Mouse (Mus musculus) midbrain, embryonic 10.5 days (tissue): ENCODE data around the gene Gm2a. TPM values are rescaled to one million over a fixed set of nuclear protein-coding genes. Genes with fewer than 3 reads are reported as not detected.

Source experiments
- DNase-seq: peaks from one replicate; pipeline ENCODE4 v3.0.0-alpha.2; 2017; ENCODE audit warnings: low spot score
- H3K27ac ChIP-seq: fragments of 300-500 bp; sonication (generic); replicated peaks from 2 replicates; pipeline ENCODE4 v1.5.1; 2016; ENCODE audit warnings: mild to moderate bottlenecking
- H3K27me3 ChIP-seq: fragments of 300-500 bp; sonication (generic); 2 replicates; pipeline ENCODE4 v1.6.1; 2016; ENCODE audit warnings: low read depth, mild to moderate bottlenecking; ENCODE audit not compliant: poor library complexity, severe bottlenecking
- H3K36me3 ChIP-seq: fragments of 300-500 bp; sonication (generic); 2 replicates; pipeline ENCODE4 v1.6.1; 2016; ENCODE audit warnings: mild to moderate bottlenecking, moderate library complexity
- H3K4me1 ChIP-seq: fragments of 300-500 bp; sonication (generic); 2 replicates; pipeline ENCODE4 v1.6.1; 2016
- H3K4me3 ChIP-seq: fragments of 300-500 bp; sonication (generic); 2 replicates; pipeline ENCODE4 v1.5.1; 2016; ENCODE audit warnings: mild to moderate bottlenecking, moderate library complexity
- H3K9me3 ChIP-seq: fragments of 300-500 bp; sonication (generic); replicated peaks from 2 replicates; pipeline ENCODE4 v1.6.1; 2016; ENCODE audit warnings: mild to moderate bottlenecking
- WGBS: fragments of 180-500 bp; shearing (Covaris S2); methylation state at CpG from one replicate; pipeline ENCODE4 v1.1.7; 2016; 5-methylcytosine and 5-hydroxymethylcytosine counted together
- polyA plus RNA-seq: library from polyadenylated mRNA; unstranded; fragments of >200 nt; fragmentation: Nextera tagmentation; extraction: Ambion mirVana; gene quantifications from 2 replicates; pipeline ENCODE4 v1.2.1, GENCODE M21; 2016

Gene Gm2a
- 9.3 and 11.9 TPM in 2 replicates for polyA plus RNA-seq

GRCm38 (mm10) chr11:55097463-55098188, at the start of gene Gm2a:
TSS of gene Gm2a (plus strand) at chr11:55098115.
- H3K4me1 ChIP-seq, result peaks cover 24% of the 10 kb centered on the region
- no peaks in the 10 kb centered on the region for H3K9me3 ChIP-seq
- peaks cover 11% of the 10 kb centered on the region; the same call in 1 of the 2 replicates for H3K27me3 ChIP-seq
- peak; percentile 98 for DNase-seq
- 2% methylated on average over 45 of the region's 45 CpGs for whole genome bisulfite sequencing
- no peaks in the 10 kb centered on the region for H3K36me3 ChIP-seq
- peak within 1 kb of the TSS; percentile 70 for H3K4me3 ChIP-seq
- H3K27ac ChIP-seq, result peak within 1 kb of the TSS; percentile 83

GRCm38 (mm10) chr11:55050837-55051510, 46.9 kb upstream of the Gm2a start:
- Histone ChIP-seq H3K9me3 (no peaks in the 10 kb centered on the region), H3K27me3 (no peaks in the 10 kb centered on the region), H3K4me1 (no peaks in the 10 kb centered on the region), H3K4me3 (no peak overlapping the region), H3K36me3 (no peaks in the 10 kb centered on the region), H3K27ac (no peak overlapping the region)
- 82% methylated on average over 7 of the region's 7 CpGs for WGBS
- DNase-seq, result no peak

- no peak overlapping the region for H3K27ac ChIP-seq
- H3K27me3 ChIP-seq, result no peaks in the 10 kb centered on the region
- H3K36me3 ChIP-seq, result no peaks in the 10 kb centered on the region
- no peaks in the 10 kb centered on the region for H3K9me3 ChIP-seq
- no peak overlapping the region for H3K4me3 ChIP-seq
- DNase-seq, result no peak
- no peaks in the 10 kb centered on the region for H3K4me1 ChIP-seq
- WGBS, result 82% methylated on average over 3 of the region's 3 CpGs
Observed at GRCm38 (mm10) chr11:55057511-55057910, 40.4 kb upstream of the Gm2a start.

GRCm38 (mm10) chr11:55060802-55061201, 37.1 kb upstream of the Gm2a start:
- H3K4me3 ChIP-seq, result no peak overlapping the region
- H3K36me3 ChIP-seq, result no peaks in the 10 kb centered on the region
- DNase-seq, result no peak
- H3K27ac ChIP-seq, result no peak overlapping the region
- no peaks in the 10 kb centered on the region for H3K4me1 ChIP-seq
- H3K27me3 ChIP-seq, result no peaks in the 10 kb centered on the region
- no peaks in the 10 kb centered on the region for H3K9me3 ChIP-seq
- WGBS, result 94% methylated on average over 5 of the region's 5 CpGs

GRCm38 (mm10) chr11:55062856-55063255, 35.1 kb upstream of the Gm2a start:
- H3K36me3 ChIP-seq, result no peaks in the 10 kb centered on the region
- no peaks in the 10 kb centered on the region for H3K27me3 ChIP-seq
- DNase-seq, result no peak
- no peaks in the 10 kb centered on the region for H3K9me3 ChIP-seq
- H3K27ac ChIP-seq, result no peak overlapping the region
- no peak overlapping the region for H3K4me3 ChIP-seq
- WGBS, result 79% methylated on average over 5 of the region's 5 CpGs
- H3K4me1 ChIP-seq, result peaks cover 5% of the 10 kb centered on the region; the same call in 1 of the 2 replicates

GRCm38 (mm10) chr11:55066921-55067320, 31.0 kb upstream of the Gm2a start:
- H3K27me3 ChIP-seq, result no peaks in the 10 kb centered on the region
- H3K4me1 ChIP-seq, result peaks cover 9% of the 10 kb centered on the region; the same call in 1 of the 2 replicates
- 70% methylated on average over 4 of the region's 4 CpGs for WGBS
- DNase-seq, result no peak
- no peak overlapping the region for H3K4me3 ChIP-seq
- H3K9me3 ChIP-seq, result no peaks in the 10 kb centered on the region
- no peaks in the 10 kb centered on the region for H3K36me3 ChIP-seq
- H3K27ac ChIP-seq, result no peak overlapping the region

GRCm38 (mm10) chr11:55069023-55069422, 28.9 kb upstream of the Gm2a start:
- no peak for DNase-seq
- Histone ChIP-seq H3K36me3 (no peaks in the 10 kb centered on the region), H3K27me3 (no peaks in the 10 kb centered on the region), H3K4me1 (peaks cover 9% of the 10 kb centered on the region; the same call in 1 of the 2 replicates), H3K9me3 (no peaks in the 10 kb centered on the region), H3K27ac (no peak overlapping the region), H3K4me3 (no peak overlapping the region)
- WGBS, result 44% methylated on average over 2 of the region's 2 CpGs

GRCm38 (mm10) chr11:55071344-55071743, 26.6 kb upstream of the Gm2a start:
- Histone ChIP-seq H3K4me1 (peaks cover 9% of the 10 kb centered on the region; the same call in 1 of the 2 replicates), H3K36me3 (no peaks in the 10 kb centered on the region), H3K9me3 (no peaks in the 10 kb centered on the region), H3K4me3 (no peak overlapping the region), H3K27me3 (peaks cover 4% of the 10 kb centered on the region), H3K27ac (no peak overlapping the region)
- 88% methylated on average over 5 of the region's 5 CpGs for WGBS
- DNase-seq, result no peak

GRCm38 (mm10) chr11:55072467-55072866, 25.4 kb upstream of the Gm2a start:
- 86% methylated on average over 8 of the region's 8 CpGs for WGBS
- peaks cover 10% of the 10 kb centered on the region for H3K4me1 ChIP-seq
- H3K36me3 ChIP-seq, result no peaks in the 10 kb centered on the region
- no peak for DNase-seq
- peaks cover 15% of the 10 kb centered on the region for H3K27me3 ChIP-seq
- H3K9me3 ChIP-seq, result no peaks in the 10 kb centered on the region
- no peak overlapping the region for H3K4me3 ChIP-seq
- no peak overlapping the region for H3K27ac ChIP-seq

GRCm38 (mm10) chr11:55073191-55073590, 24.7 kb upstream of the Gm2a start:
- DNase-seq, result no peak
- Histone ChIP-seq H3K27me3 (peaks cover 23% of the 10 kb centered on the region), H3K27ac (no peak overlapping the region), H3K36me3 (no peaks in the 10 kb centered on the region), H3K9me3 (no peaks in the 10 kb centered on the region), H3K4me3 (no peak overlapping the region), H3K4me1 (peaks cover 17% of the 10 kb centered on the region)
- 83% methylated on average over 10 of the region's 10 CpGs for WGBS

GRCm38 (mm10) chr11:55075602-55076001, 22.3 kb upstream of the Gm2a start:
- Histone ChIP-seq H3K9me3 (no peaks in the 10 kb centered on the region; the same call in 1 of the 2 replicates), H3K27me3 (peaks cover 40% of the 10 kb centered on the region), H3K4me3 (no peak overlapping the region), H3K4me1 (peaks cover 19% of the 10 kb centered on the region), H3K36me3 (no peaks in the 10 kb centered on the region), H3K27ac (no peak overlapping the region)
- 88% methylated on average over 2 of the region's 2 CpGs for WGBS
- no peak for DNase-seq

- H3K4me3 ChIP-seq, result no peak overlapping the region
- WGBS, result 88% methylated on average over 5 of the region's 5 CpGs
- DNase-seq, result no peak
Observed at GRCm38 (mm10) chr11:55076234-55076633, 21.7 kb upstream of the Gm2a start.

More at GRCm38 (mm10) chr11:55076234-55076633, 21.7 kb upstream of the Gm2a start:
- no peaks in the 10 kb centered on the region for H3K36me3 ChIP-seq
- H3K9me3 ChIP-seq, result no peaks in the 10 kb centered on the region; the same call in 1 of the 2 replicates
- H3K27ac ChIP-seq, result no peak overlapping the region
- H3K27me3 ChIP-seq, result peaks cover 40% of the 10 kb centered on the region
- H3K4me1 ChIP-seq, result peaks cover 19% of the 10 kb centered on the region
